Mouse (Mus musculus): ENCODE results near the gene Tardbp.

Gene Tardbp

DNA sequence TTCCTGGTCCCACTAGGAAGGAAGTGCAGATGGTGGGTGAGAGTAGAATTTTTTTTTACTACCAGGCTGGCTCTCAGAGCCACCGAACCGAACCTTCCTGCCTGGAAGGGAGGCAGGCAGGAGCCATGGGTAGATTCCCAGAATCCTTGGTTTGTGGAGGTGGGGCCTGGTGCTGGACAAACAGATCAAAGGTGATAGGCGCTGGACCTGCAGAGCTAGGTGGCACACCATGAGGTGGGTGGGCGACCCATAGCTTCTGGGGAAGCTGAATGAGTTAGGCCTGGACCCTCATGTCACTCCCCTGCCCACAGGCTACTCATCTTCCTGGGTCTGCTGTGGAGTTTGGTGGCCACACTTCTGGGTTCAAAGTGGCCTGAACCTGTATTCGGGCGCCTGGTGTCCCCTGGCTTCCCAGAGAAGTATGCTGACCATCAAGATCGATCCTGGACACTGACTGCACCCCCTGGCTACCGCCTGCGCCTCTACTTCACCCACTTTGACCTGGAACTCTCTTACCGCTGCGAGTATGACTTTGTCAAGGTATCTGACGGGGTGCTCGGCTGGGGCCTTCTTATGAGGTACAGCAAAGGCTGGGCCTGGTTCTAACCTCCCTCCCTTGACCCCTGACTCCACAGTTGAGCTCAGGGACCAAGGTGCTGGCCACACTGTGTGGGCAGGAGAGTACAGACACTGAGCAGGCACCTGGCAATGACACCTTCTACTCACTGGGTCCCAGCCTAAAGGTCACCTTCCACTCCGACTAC is 24.3 kb downstream of the Tardbp start, which contains the start of gene Masp2:
Gene Masp2 (plus strand): TSS at position 198 of the 764 bp plus-strand sequence.
- DNase-seq (ENCODE audit: extremely low spot score): no peak

DNA sequence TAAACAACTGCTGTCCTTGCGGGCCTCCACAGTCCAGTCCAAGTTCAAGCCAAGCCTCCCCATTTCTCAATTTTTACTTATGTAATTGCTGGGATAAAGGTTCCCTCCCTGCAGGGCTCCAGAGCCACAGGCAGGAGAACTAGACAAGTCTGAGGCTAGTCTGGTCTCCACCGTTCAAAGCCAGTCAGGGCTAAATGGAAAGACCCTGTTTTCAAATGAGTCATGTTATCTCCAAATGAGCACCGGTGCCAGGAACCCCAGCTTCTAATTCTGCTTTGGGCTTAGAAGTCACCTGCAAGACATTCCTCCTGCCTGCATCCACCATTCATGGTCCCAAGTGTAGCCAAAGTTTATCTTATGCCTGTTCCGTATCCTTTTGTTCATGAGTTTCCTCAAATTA is 24.9 kb downstream of the Tardbp start:
- DNase-seq (ENCODE audit: extremely low spot score): no peak

DNA sequence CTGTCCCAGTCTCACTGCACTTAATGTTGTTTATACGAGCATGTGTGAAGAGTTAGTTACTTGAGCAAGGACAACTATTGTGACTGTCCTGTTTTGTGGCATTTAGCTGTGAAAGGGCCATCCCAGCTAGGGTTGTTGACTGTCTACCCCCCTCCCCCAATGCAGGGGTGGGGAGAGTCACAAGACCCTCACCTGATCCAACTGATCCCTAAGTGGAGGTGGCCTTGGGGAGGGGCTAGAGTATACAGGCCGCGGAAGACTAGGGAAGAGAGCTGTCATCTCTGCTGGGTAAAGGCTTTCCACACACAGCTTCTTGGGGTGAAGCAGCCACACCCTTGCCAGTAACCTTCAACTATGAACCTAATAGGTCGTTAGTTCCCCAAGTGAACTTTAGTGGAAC is 26.5 kb downstream of the Tardbp start:
- no peak for DNase-seq (ENCODE audit: extremely low spot score)

DNA sequence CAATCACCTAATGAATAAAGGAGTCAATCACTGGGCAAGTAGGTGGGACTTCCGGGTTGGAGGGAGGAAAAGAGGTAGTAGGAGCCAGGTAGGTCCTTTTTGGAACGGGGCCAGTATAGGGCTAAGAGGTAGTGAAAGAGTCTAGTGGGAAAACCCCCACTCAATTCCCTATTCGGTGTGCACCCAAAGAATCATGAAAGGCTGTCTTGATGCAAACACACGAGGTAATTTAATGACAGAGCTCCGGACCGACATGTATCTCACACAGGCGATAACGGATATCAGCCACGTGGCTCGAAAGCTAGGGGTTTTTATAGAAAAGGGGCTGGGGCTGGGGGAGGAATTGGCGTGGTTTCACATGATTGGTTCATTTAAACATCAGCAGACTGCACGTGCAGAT is 28.0 kb downstream of the Tardbp start:
- no peak for DNase-seq (ENCODE audit: extremely low spot score)

DNA sequence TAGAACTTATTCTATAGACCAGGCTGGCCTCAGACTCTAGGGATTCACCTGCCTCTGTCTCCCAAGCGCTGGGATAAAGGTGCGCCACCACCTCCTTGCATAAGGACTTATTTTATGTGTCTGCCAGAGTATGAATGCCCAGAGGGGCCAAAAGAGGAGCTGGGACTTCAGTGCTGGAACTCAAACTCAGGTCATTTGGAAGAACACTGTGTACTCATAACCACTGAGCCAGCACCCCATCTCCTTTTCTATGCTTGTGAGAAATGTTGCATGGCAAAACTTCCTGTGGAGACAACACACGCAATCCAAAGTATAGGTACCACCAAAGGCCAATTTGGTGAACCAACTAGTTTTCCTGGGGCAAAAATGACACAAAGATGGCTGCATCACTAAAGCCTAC is 30.1 kb downstream of the Tardbp start:
- DNase-seq (ENCODE audit: extremely low spot score): no peak

DNA sequence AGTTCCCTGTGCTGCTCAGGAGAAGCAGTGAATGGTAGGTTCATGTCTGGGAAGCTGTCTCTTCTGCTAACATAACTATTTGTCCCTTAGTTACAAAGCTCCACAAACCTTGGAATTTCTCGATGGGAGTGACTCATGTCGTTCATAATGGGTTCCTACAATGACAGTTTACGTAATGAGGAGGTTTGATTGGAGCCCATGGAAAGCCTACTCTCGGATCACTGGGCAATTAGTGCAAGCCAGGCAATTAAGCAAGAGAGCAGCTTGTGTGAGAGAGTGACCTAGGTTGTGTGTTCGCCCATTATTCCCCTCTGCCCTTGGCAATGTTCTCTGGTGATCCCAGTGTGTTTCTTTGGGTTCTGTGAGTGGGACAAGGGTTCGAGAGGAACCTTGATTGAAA is 30.9 kb downstream of the Tardbp start:
- no peak for DNase-seq (ENCODE audit: extremely low spot score)

DNA sequence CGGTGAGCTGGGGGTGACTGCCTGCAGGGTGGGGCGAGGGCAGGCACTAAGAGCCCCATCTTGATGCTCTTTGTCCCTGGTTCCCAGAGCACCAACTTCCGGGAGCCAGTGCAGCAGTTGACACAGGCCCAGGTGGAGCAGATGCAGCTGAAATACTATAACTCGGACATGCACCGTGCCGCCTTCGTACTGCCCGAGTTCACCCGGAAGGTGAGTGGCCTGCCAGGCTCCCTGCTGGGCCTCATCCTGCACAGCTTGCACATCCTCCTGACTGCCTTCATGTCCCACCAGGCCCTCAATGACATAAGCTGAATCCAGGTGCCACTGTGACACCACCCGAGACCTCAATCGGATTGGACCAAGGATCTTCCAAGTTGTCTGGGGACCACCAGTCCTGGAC is 32.8 kb downstream of the Tardbp start:
- DNase-seq (ENCODE audit: extremely low spot score): no peak

DNA sequence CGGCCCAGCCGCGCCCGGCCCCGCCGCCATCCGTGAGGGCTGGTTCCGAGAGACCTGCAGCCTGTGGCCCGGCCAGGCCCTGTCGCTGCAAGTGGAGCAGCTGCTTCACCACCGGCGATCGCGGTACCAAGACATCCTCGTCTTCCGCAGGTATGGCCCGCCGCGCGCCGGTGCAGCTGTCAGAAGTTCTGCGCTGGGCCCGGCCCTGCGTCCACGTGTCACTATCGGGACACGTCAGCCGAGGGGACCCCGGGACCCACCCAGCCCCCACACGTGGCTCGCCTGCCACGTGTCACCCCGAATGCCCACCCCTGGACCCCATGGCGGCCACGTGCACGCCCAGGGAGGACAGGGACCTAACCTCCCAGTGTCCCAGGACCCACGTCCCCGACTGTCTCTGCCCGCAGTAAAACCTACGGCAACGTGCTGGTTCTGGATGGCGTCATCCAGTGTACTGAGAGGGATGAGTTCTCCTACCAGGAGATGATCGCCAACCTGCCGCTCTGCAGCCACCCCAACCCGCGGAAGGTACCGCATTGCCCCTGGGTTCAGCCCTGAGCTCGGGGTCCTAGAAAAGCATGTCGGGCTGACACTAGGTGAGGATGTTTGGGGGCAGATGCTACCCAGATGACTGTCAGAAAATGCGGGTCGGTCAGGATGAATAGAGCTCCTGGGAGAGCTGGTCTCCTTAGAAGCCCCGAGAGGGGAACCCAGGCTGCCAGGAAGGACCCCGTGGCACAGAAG is 35.0 kb downstream of the Tardbp start:
- DNase-seq (ENCODE audit: extremely low spot score): no peak

DNA sequence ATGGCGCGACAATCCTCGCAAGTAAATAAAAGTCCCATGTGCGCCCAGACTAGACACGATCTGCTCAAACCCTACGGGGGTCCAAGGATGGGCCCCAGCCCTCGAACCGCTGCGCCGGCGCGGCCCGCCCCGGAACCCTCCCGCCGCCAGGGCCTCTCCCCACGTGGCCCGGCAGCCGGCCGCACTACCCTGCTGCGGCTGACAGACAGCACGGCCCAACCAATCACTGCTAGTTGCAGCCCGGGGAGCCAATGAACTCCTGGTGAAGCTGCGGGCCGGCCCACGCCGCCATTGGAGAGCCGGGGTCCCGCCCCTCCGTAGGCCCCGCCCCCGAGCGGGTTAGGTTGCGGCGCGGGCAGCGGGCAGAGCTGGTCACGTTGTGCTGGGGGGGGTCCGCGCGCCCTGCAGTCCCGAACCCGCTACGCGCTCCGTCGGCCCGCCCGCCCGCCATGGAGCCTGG is 35.6 kb downstream of the Tardbp start, which contains the start of gene Srm:
Gene Srm (plus strand): TSS at position 333 of the 460 bp plus-strand sequence.
- peak; percentile 97 for DNase-seq (ENCODE audit: extremely low spot score)

DNA sequence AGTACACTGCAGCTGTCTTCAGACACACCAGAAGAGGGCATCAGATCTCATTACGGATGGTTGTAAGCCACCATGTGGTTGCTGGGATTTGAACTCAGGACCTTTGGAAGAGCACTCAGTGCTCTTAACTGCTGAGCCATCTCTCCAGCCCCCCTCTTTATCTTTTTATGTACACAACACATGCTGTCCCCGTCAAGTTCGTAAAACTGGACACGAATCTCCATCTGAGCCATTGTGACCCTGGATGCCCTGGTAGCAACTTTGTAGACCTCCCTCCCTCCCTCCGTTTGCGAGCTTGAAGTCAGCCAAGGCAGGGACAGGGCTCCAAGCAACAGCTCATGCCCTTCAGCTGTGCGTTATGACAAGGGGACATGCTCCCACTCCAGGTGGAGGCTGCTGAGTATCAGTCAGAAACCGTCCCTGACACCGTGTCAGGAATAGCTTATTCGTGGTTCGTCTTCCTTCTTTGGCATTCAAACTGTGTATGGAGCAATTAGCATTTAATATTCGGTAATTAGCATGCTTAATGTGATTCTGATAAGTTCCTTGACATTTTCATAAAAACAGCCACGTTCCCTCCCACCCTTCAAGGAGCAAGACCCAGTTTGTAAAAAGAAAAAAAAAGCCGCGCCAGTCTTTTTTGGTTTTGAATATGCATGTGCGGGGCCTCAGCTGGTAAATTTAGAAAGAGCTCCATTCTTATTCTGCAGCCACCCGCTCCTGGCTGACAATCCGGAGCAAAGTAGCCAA is 36.2 kb downstream of the Tardbp start:
- peak; percentile 49 for DNase-seq (ENCODE audit: extremely low spot score)

DNA sequence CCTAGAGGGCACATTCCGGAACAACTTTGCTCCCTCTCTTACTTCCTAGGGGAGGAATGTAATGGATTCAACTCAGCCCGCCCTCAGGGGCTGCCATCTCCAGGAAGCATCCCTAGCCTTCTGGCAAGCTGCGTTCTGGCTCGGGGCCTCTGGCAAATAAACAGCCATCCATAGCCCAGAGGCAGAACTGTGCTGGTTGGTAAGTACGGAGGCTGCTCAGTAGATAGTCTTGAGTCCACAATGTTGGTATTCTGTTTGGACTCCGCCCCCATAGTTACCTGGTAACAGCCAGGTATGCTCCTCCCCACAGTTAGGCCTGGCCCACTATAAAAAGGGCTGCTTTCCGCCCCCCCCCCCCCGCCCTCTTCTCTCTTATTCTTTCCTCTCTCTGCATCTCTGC is 37.3 kb downstream of the Tardbp start:
- no peak for DNase-seq (ENCODE audit: extremely low spot score)

DNA sequence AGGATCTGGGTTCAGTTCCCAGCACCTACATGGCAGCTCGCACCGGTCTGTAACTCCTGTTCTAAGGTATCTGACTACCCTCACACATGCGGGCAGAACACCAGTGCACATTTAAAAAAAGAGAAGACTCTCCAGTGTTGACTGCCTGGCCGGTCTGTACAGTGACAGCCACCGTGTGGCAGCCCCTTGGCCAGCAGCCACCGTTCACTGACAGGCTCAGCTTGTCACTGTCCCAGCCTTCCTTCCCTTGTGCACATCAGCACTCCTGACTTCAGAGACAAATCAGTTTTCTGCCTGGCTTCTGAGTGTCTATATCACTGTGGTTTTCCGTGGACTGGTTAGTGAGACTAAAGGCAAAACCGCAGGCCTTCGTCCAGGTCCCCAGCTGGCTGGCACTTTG is 38.0 kb downstream of the Tardbp start:
- DNase-seq (ENCODE audit: extremely low spot score): no peak

DNA sequence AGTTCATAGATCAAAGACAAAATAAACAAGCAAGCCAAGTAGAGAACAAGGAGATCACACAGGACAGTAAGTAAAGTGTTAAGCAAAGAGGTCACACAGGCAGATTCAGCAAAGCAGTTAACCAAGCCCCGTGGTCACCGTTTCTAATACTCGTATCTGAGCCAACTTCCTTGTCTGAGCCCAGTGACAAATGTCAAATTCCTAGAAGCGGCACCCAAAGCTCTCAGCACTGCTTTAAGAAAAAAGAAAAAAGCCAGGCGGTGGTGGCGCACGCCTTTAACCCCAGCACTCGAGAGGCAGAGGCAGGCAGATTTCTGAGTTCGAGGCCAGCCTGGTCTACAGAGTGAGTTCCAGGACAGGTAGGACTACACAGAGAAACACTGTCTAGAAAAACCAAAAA is 40.2 kb downstream of the Tardbp start:
- no peak for DNase-seq (ENCODE audit: extremely low spot score)

DNA sequence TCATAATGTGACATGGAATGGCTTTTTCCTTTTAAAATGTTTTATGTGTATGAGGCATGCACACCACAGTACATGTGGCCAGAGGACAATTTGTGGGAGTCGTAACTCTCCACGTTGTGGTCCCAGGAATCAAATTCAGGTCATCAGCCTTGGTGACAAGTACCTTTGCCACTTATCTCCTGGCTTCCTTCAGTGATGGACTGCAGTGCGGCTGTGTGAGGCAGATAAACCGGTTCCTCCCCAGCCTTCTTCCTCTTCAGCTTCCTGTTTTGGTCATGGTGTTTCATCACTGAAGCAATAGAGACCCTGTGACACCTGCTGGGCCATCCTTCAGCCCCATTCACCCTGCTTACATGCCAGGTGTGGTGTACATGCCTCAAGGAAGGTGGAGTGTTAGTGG is 43.6 kb downstream of the Tardbp start:
- DNase-seq (ENCODE audit: extremely low spot score): no peak

DNA sequence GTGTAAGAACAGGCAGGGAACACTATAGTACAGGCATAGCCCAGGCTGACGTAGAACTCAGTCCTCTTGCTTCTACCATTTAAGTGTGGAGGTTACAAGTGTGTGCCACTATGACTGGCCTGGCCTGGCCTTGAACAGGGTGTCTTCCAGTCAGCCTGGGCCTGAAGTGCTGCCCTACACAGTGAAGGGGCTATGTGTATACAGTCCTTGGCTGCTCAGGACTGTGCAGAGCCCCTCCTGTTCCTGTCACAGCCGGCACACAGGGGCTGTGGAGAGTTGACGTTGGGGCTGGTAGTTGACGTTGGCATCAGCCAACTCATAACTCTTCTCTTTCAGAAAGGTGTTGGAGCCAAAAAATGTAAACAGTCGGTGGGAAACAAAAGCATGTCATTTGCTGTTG is 45.4 kb downstream of the Tardbp start:
- DNase-seq (ENCODE audit: extremely low spot score): no peak

DNA sequence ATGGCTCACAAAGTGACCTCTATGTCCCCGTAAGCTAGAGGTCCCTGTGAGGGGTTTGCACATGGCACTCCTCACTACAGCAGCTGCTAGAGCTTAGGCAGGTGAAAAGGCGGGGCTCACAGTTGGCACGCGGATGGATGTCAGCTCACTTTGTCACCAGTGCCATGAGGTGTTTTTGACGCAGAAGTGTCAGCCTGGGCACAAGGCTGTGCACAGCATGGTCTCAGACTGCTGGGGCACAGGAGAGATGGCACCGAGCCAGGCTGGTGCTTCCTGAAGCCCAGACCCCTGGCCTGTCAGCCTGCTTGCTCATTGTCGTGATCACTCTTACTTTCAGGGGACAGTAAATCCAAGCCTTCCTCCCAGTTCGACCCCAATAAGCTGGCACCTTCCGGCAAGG is 46.1 kb downstream of the Tardbp start:
- DNase-seq (ENCODE audit: extremely low spot score): no peak

DNA sequence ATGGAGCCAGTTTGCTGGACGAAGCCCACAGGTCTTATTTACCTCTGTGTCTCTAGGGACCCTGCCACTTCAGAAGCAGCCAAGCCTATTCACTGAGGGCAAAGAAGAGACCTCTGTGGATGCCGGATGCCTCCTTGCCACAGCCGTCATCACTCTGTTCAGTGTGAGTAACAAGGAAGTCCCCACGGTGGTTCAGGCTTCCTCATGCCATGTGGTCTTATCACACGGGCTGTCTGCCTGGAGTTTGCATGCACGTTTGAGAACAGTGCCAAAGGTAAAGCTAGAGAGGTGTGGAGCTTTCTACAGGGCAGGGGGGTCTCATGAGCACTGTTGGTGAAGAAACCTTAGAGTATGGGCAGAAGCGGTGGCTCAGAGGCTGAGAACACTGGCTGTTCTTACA is 53.6 kb downstream of the Tardbp start:
- DNase-seq (ENCODE audit: extremely low spot score): no peak

DNA sequence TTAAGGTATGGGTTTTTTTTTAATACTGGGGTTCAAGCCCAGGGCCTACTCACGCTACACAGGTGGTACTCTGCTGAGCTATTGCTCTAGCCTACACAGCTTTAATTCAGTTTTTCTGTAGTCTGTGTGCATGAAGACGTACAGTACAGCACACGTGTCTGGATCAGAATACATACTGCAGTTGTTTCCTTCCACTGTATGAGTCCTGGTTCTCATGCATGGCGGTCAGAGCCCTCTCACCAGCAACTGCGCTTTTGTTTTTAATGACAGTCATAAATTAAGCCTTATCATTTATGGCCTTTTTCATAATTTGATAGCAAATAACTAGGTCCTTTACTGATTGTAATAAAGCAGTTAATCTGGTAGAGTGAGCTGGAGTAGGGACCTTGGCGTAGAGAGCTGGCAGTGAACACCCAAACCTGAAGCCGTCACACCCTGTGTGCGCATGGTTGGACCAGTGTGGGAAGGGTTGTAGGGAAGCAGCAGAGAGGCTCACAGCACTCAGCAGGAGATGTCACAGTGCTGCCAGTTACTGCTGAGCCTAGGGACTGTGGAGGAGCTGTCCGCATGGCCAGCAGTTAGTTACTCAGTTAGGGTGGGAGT is 56.0 kb downstream of the Tardbp start:
- DNase-seq (ENCODE audit: extremely low spot score): no peak

DNA sequence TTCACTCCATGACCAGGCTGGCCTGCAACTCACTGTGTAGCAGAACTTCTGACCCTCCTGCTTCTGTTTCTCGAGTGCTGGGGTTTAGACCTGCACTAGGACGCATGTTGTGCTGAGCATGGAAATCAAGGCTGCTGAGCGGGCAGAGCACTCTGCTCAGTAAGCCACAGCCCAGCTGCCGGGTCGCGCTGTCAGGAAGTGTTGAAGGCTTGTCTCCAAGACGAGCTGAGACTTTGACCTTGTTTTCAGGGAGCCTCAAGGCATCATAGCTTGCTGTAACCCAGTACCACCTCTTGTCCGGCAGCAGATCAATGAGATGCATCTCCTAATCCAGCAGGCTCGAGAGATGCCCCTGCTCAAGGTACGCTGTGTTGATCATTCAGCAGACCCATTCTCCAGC is 56.7 kb downstream of the Tardbp start:
- no peak for DNase-seq (ENCODE audit: extremely low spot score)

DNA sequence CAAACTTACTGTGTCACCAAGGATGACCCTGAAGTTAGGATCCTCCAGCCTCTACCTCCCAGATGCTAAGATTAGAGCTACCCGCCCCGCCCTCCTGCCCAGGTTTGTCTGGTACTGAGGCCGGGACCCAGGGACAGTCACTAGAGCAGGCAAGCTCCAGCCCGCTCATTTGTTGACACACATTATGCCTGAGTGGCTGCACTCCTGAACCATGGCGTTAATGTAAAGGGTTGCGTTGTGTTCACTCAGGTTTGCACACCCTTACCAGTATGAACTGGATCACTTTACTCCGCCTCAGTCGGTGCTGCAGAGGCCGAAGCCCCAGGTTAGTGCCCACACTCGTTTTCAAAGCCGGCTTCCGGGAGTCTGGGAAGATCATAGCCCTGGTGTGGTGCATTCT is 63.2 kb downstream of the Tardbp start:
- no peak for DNase-seq (ENCODE audit: extremely low spot score)

DNA sequence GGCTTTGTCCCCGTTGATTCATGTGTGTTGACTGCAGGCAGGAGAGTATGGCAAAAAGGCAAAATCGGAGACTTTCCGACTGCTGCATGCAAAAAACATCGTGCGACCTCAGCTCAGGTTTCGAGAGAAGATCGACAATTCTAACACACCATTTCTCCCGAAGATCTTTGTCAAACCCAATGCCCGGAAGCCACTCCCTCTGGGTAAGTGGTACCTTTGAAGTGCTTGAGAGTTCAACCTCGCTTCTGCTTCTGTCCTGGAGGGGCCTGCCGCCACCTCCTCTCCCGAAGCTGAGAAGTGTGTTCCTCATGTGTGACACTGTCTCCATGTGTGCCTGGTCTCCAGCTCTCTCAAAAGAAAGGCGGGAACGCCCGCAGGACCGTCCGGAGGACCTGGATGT is 64.1 kb downstream of the Tardbp start:
- DNase-seq (ENCODE audit: extremely low spot score): no peak

All from embryo, embryonic 9.5 days (tissue).